Mouse (Mus musculus) gastrocnemius, postnatal 14 days (tissue): Measurements from ENCODE around the gene Mroh8. TPM values are rescaled to one million over a fixed set of nuclear protein-coding genes. Genes with fewer than 3 reads are reported as not detected.
"Not testable (repeated sequence)": the region's sequence is repeated elsewhere in the genome, so short reads cannot be mapped to it uniquely, and the experiment has no call there.

ENCODE experiments used
- DNase-seq: peaks from one replicate; pipeline ENCODE4 v3.0.0; 2021; ENCODE audit warnings: mixed read lengths
- intact Hi-C: fragments of 180-260 bp; cut with DNase I; formaldehyde crosslinking; loops from one replicate; pipeline ENCODE4 v1.15.1; 2025; ENCODE audit warnings: low total_unique reads
- total RNA-seq, 2 experiments: library from RNA; stranded (reverse); gene quantifications; 2 replicates each; pipeline ENCODE4 v1.2.3; 2021

The Mroh8 gene
- total RNA-seq, 2 experiments from 2014 or later: 0.27 to 0.55 TPM

GRCm38 (mm10) chr2:157203459-157204365 is 75.6 kb downstream of the Mroh8 start:
- intact Hi-C loops: no loop called here
- peak; percentile 20 for DNase-seq

- DNase-seq: no peak
- intact Hi-C loops: no loop called here
These were observed 76.3 kb downstream of the Mroh8 start for GRCm38 (mm10) chr2:157203026-157203425.

GRCm38 (mm10) chr2:157202361-157202760 is 77.0 kb downstream of the Mroh8 start:
- intact Hi-C loops: no loop called here
- DNase-seq: no peak

GRCm38 (mm10) chr2:157201081-157201830 is 78.1 kb downstream of the Mroh8 start:
- intact Hi-C loops: no loop called here

GRCm38 (mm10) chr2:157198405-157198804 is 80.9 kb downstream of the Mroh8 start:
- intact Hi-C loops, DNase-seq: not testable (repeated sequence)

More at GRCm38 (mm10) chr2:157201081-157201830, 78.1 kb downstream of the Mroh8 start:
- DNase-seq: peak; percentile 8

GRCm38 (mm10) chr2:157190651-157191050 is 88.7 kb downstream of the Mroh8 start:
- DNase-seq: no peak
- intact Hi-C loops: no loop called here

- intact Hi-C loops: no loop called here
- DNase-seq: no peak
These were observed 92.1 kb downstream of the Mroh8 start for GRCm38 (mm10) chr2:157187223-157187622.

GRCm38 (mm10) chr2:157186504-157186903 is 92.8 kb downstream of the Mroh8 start:
- intact Hi-C loops: no loop called here
- no peak for DNase-seq

- no peak for DNase-seq
- intact Hi-C loops: no loop called here
These were observed 94.2 kb downstream of the Mroh8 start for GRCm38 (mm10) chr2:157185022-157185660.

GRCm38 (mm10) chr2:157178167-157178566 is 101.2 kb downstream of the Mroh8 start:
- DNase-seq: no peak

GRCm38 (mm10) chr2:157176248-157176647 is 103.1 kb downstream of the Mroh8 start:
- no peak for DNase-seq
- intact Hi-C loops: no loop called here

More at GRCm38 (mm10) chr2:157178167-157178566, 101.2 kb downstream of the Mroh8 start:
- intact Hi-C loops: no loop called here

- intact Hi-C loops: no loop called here
- DNase-seq: no peak
These were observed 104.9 kb downstream of the Mroh8 start for GRCm38 (mm10) chr2:157174416-157174815.

- no peak for DNase-seq
- intact Hi-C loops: no loop called here
These were observed 105.8 kb downstream of the Mroh8 start for GRCm38 (mm10) chr2:157173555-157173954.

GRCm38 (mm10) chr2:157172984-157173383 is 106.4 kb downstream of the Mroh8 start:
- intact Hi-C loops: no loop called here
- DNase-seq: no peak

- DNase-seq: no peak
- intact Hi-C loops: no loop called here
These were observed 108.7 kb downstream of the Mroh8 start for GRCm38 (mm10) chr2:157170626-157171025.

- intact Hi-C loops: no loop called here
These were observed 109.2 kb downstream of the Mroh8 start for GRCm38 (mm10) chr2:157170166-157170565.

GRCm38 (mm10) chr2:157166371-157167080 is 112.8 kb downstream of the Mroh8 start:
- intact Hi-C loops: no loop called here
- DNase-seq: no peak

More at GRCm38 (mm10) chr2:157170166-157170565, 109.2 kb downstream of the Mroh8 start:
- DNase-seq: peak; percentile 6

GRCm38 (mm10) chr2:157165312-157166224 is 113.8 kb downstream of the Mroh8 start:
- DNase-seq, intact Hi-C loops: not testable (repeated sequence)
